Mouse (Mus musculus): ENCODE measurements around the gene Auts2. TPM values are rescaled to one million over a fixed set of nuclear protein-coding genes. Genes with fewer than 3 reads are reported as not detected.

Gene Auts2
- polyA plus RNA-seq, 1 experiment from 2014 or later = 34.5 TPM

DNA sequence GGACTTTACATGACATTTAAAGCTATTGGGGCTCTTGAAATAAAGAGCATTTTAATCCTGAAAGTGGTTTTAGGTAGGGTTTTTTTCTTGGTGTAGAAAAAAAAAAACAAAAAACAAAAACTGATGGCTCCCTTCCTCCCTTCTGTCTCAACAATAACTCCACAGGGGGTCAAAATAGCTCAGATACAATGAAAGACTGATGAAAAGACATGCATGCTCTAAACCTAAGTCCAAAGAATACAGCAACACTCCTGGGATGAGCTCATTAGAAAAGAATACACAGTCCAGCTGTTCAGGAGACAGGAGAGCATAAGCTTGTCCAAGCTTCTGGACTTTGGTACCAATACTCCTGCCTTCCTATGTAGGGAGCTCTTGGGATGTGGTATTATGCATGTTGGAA, 764.0 kb downstream of the Auts2 start:
- H3K4me1 ChIP-seq (ENCODE audit: control insufficient read depth, insufficient read depth, low read length) = peaks cover 38% of the 10 kb centered on the region

DNA sequence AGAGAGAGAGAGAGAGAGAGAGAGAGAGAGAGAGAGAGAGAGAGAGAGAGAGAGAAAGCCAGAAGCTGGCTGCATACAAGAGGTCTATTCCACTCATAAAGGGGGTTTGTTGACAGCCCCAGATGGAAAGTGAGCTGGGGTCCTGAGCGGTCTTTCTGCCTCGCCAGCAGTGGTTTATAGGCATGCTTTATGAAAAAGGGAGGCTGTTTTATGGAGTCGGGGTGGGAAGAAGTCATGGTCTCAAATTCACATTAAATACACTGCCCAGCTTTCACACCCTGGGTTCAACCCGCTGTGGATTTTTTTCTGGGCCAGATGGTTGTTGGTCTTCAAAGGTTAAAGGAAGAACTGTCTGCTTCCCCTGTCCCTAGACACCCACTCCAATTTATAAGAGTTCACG, 767.5 kb downstream of the Auts2 start:
- Histone ChIP-seq H3K27ac (ENCODE audit: low read depth, low read length) (peak overlapping the region; percentile 70), H3K4me2 (ENCODE audit: low read length) (0 out of 2 replicates have a peak overlapping the region, but pooled peaks have one; percentile 0), H3K4me3 (ENCODE audit: low read depth, low read length) (no peak overlapping the region), H3K9ac (ENCODE audit: low read length) (no peak overlapping the region), H3K4me1 (ENCODE audit: control insufficient read depth, insufficient read depth, low read length) (peaks cover 26% of the 10 kb centered on the region), H3K9me3 (replicated peaks; ENCODE audit: control insufficient read depth, low read length) (no peaks in the 10 kb centered on the region), H3K36me3 (ENCODE audit: control insufficient read depth, insufficient read depth, low read length) (no peaks in the 10 kb centered on the region), H3K27me3 (replicated peaks; ENCODE audit: control insufficient read depth, insufficient read depth, low read length) (no peaks in the 10 kb centered on the region)
- 41% methylated on average over 5 of the region's 5 CpGs for WGBS
- no peak for DNase-seq (ENCODE audit: low spot score)
- peak; percentile 42 for ATAC-seq

More for the DNA sequence above, 764.0 kb downstream of the Auts2 start:
- DNase-seq (ENCODE audit: low spot score) = no peak
- no peak for ATAC-seq
- Histone ChIP-seq H3K4me2 (ENCODE audit: low read length) (no peak overlapping the region), H3K36me3 (ENCODE audit: control insufficient read depth, insufficient read depth, low read length) (no peaks in the 10 kb centered on the region), H3K9ac (ENCODE audit: low read length) (no peak overlapping the region), H3K4me3 (ENCODE audit: low read depth, low read length) (no peak overlapping the region), H3K27me3 (replicated peaks; ENCODE audit: control insufficient read depth, insufficient read depth, low read length) (no peaks in the 10 kb centered on the region), H3K27ac (ENCODE audit: low read depth, low read length) (no peak overlapping the region), H3K9me3 (replicated peaks; ENCODE audit: control insufficient read depth, low read length) (no peaks in the 10 kb centered on the region)

DNA sequence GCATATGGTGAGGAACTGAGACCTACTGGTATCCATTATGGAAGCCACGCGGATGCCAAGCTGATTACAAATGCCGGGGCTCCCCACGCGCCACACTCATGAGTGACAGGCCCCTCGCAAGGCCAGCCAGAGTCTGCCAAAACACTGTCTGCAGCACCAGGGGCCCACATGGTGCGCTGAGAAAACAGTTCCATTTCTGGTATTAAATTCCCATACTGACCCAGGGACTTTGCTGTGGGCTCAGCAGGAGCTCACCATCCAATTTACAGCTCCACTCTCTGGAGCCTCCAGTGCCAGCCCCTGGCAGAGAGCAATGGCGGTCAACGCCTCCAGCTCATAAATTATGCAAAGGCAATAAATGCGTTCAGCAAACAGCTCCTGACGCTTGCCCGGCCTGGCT, 767.9 kb downstream of the Auts2 start:
- DNase-seq (ENCODE audit: low spot score) (peak; percentile 93), ATAC-seq (peak; percentile 95)
- Histone ChIP-seq H3K9me3 (replicated peaks; ENCODE audit: control insufficient read depth, low read length) (no peaks in the 10 kb centered on the region), H3K9ac (ENCODE audit: low read length) (0 out of 2 replicates have a peak overlapping the region, but pooled peaks have one; percentile 9), H3K27ac (ENCODE audit: low read depth, low read length) (peak overlapping the region; percentile 70), H3K27me3 (replicated peaks; ENCODE audit: control insufficient read depth, insufficient read depth, low read length) (no peaks in the 10 kb centered on the region), H3K36me3 (ENCODE audit: control insufficient read depth, insufficient read depth, low read length) (no peaks in the 10 kb centered on the region), H3K4me1 (ENCODE audit: control insufficient read depth, insufficient read depth, low read length) (peaks cover 24% of the 10 kb centered on the region), H3K4me2 (ENCODE audit: low read length) (peak overlapping the region; percentile 15; the same call in 1 of the 2 replicates), H3K4me3 (ENCODE audit: low read depth, low read length) (no peak overlapping the region)
- WGBS = 6% methylated on average over 12 of the region's 12 CpGs

- WGBS = 66% methylated on average over 6 of the region's 6 CpGs
- Histone ChIP-seq H3K27me3 (replicated peaks; ENCODE audit: control insufficient read depth, insufficient read depth, low read length) (no peaks in the 10 kb centered on the region), H3K4me3 (ENCODE audit: low read depth, low read length) (no peak overlapping the region), H3K9ac (ENCODE audit: low read length) (no peak overlapping the region), H3K36me3 (ENCODE audit: control insufficient read depth, insufficient read depth, low read length) (no peaks in the 10 kb centered on the region), H3K4me1 (ENCODE audit: control insufficient read depth, insufficient read depth, low read length) (peaks cover 27% of the 10 kb centered on the region), H3K27ac (ENCODE audit: low read depth, low read length) (peak overlapping the region; percentile 70), H3K9me3 (replicated peaks; ENCODE audit: control insufficient read depth, low read length) (no peaks in the 10 kb centered on the region), H3K4me2 (ENCODE audit: low read length) (peak overlapping the region; percentile 15; the same call in 1 of the 2 replicates)
- ATAC-seq = peak; percentile 48
- no peak for DNase-seq (ENCODE audit: low spot score)
Measured at GRCm38 (mm10) chr5:131774792-131775191, 768.4 kb downstream of the Auts2 start.

DNA sequence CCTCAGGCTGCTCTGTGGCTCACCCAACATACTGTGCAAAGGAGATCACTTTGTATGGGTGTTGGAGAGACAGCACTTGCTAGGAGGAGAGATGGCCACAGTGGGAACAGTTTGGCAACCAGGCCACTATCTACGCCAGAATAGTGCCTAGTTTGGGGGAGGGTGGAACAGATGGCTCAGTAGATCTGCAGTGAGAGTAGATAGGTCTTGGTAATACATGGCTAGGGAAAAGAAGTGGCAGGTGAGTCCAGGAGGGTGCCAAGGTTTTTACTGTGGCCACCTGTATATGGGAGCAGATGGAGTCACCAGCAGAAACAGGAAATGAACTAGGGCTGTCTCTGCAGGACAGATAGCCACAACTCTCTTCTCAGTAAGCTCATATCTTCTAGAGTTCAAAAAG, 770.5 kb downstream of the Auts2 start:
- no peaks in the 10 kb centered on the region for H3K9me3 ChIP-seq (replicated peaks; ENCODE audit: control insufficient read depth, low read length)
- ATAC-seq = no peak
- no peaks in the 10 kb centered on the region for H3K27me3 ChIP-seq (replicated peaks; ENCODE audit: control insufficient read depth, insufficient read depth, low read length)
- H3K4me1 ChIP-seq (ENCODE audit: control insufficient read depth, insufficient read depth, low read length) = peaks cover 37% of the 10 kb centered on the region
- no peak overlapping the region for H3K9ac ChIP-seq (ENCODE audit: low read length)
- H3K36me3 ChIP-seq (ENCODE audit: control insufficient read depth, insufficient read depth, low read length) = no peaks in the 10 kb centered on the region
- WGBS = 66% methylated on average over 1 of the region's 1 CpGs
- H3K4me2 ChIP-seq (ENCODE audit: low read length) = no peak overlapping the region
- H3K27ac ChIP-seq (ENCODE audit: low read depth, low read length) = no peak overlapping the region
- H3K4me3 ChIP-seq (ENCODE audit: low read depth, low read length) = no peak overlapping the region
- no peak for DNase-seq (ENCODE audit: low spot score)

GRCm38 (mm10) chr5:131769273-131769672, 773.9 kb downstream of the Auts2 start:
- Histone ChIP-seq H3K27ac (ENCODE audit: low read depth, low read length) (no peak overlapping the region), H3K4me3 (ENCODE audit: low read depth, low read length) (no peak overlapping the region), H3K9me3 (replicated peaks; ENCODE audit: control insufficient read depth, low read length) (no peaks in the 10 kb centered on the region), H3K4me1 (ENCODE audit: control insufficient read depth, insufficient read depth, low read length) (peaks cover 21% of the 10 kb centered on the region), H3K9ac (ENCODE audit: low read length) (no peak overlapping the region), H3K36me3 (ENCODE audit: control insufficient read depth, insufficient read depth, low read length) (no peaks in the 10 kb centered on the region), H3K4me2 (ENCODE audit: low read length) (no peak overlapping the region), H3K27me3 (replicated peaks; ENCODE audit: control insufficient read depth, insufficient read depth, low read length) (no peaks in the 10 kb centered on the region)
- 67% methylated on average over 11 of the region's 11 CpGs for WGBS
- DNase-seq (ENCODE audit: low spot score) = peak; percentile 34
- peak; percentile 54; the same call in 1 of the 2 replicates for ATAC-seq

- H3K27me3 ChIP-seq (replicated peaks; ENCODE audit: control insufficient read depth, insufficient read depth, low read length) = no peaks in the 10 kb centered on the region
- no peak overlapping the region for H3K4me2 ChIP-seq (ENCODE audit: low read length)
- DNase-seq (ENCODE audit: low spot score) = no peak
- 58% methylated on average over 12 of the region's 12 CpGs for WGBS
- no peaks in the 10 kb centered on the region for H3K36me3 ChIP-seq (ENCODE audit: control insufficient read depth, insufficient read depth, low read length)
- 0 out of 2 replicates have a peak, but pooled peaks have one; percentile 34 for ATAC-seq
- H3K9ac ChIP-seq (ENCODE audit: low read length) = no peak overlapping the region
- H3K4me1 ChIP-seq (ENCODE audit: control insufficient read depth, insufficient read depth, low read length) = peaks cover 19% of the 10 kb centered on the region
- H3K4me3 ChIP-seq (ENCODE audit: low read depth, low read length) = no peak overlapping the region
- H3K27ac ChIP-seq (ENCODE audit: low read depth, low read length) = peak overlapping the region; percentile 45; the same call in 1 of the 2 replicates
- H3K9me3 ChIP-seq (replicated peaks; ENCODE audit: control insufficient read depth, low read length) = no peaks in the 10 kb centered on the region
Measured at GRCm38 (mm10) chr5:131767699-131768264, 775.4 kb downstream of the Auts2 start.

- no peak for ATAC-seq
- H3K9me3 ChIP-seq (replicated peaks; ENCODE audit: control insufficient read depth, low read length) = no peaks in the 10 kb centered on the region
- H3K4me1 ChIP-seq (ENCODE audit: control insufficient read depth, insufficient read depth, low read length) = peaks cover 19% of the 10 kb centered on the region
- DNase-seq (ENCODE audit: low spot score) = no peak
- H3K27me3 ChIP-seq (replicated peaks; ENCODE audit: control insufficient read depth, insufficient read depth, low read length) = no peaks in the 10 kb centered on the region
- H3K27ac ChIP-seq (ENCODE audit: low read depth, low read length) = peak overlapping the region; percentile 16; the same call in 1 of the 2 replicates
- H3K4me3 ChIP-seq (ENCODE audit: low read depth, low read length) = no peak overlapping the region
- no peak overlapping the region for H3K9ac ChIP-seq (ENCODE audit: low read length)
- 78% methylated on average over 9 of the region's 9 CpGs for WGBS
- no peak overlapping the region for H3K4me2 ChIP-seq (ENCODE audit: low read length)
- H3K36me3 ChIP-seq (ENCODE audit: control insufficient read depth, insufficient read depth, low read length) = no peaks in the 10 kb centered on the region
Measured at GRCm38 (mm10) chr5:131767176-131767575, 776.0 kb downstream of the Auts2 start.

DNA sequence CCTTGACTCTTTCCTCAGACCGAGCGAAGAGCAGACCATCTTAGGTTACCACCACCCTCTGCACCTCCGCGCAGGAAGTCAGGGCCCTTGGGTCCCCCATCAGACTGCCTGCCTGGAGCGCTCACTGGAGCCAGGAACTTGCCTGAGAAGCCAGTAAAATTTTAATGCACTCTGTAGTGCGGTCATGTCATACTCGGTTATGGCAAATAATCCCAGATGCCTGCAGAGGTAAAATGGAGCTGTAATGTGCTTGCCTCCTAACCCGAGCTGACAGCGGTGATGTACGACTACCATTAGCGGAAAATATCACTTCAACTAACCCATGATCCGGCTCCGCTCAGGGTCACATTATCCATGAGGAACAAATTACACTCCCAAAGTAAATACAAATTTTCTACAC, 783.7 kb downstream of the Auts2 start:
- Histone ChIP-seq H3K4me2 (ENCODE audit: low read length) (no peak overlapping the region), H3K36me3 (ENCODE audit: control insufficient read depth, insufficient read depth, low read length) (no peaks in the 10 kb centered on the region), H3K9me3 (replicated peaks; ENCODE audit: control insufficient read depth, low read length) (no peaks in the 10 kb centered on the region), H3K9ac (ENCODE audit: low read length) (no peak overlapping the region), H3K27me3 (replicated peaks; ENCODE audit: control insufficient read depth, insufficient read depth, low read length) (no peaks in the 10 kb centered on the region), H3K27ac (ENCODE audit: low read depth, low read length) (no peak overlapping the region), H3K4me1 (ENCODE audit: control insufficient read depth, insufficient read depth, low read length) (no peaks in the 10 kb centered on the region), H3K4me3 (ENCODE audit: low read depth, low read length) (no peak overlapping the region)
- WGBS = 94% methylated on average over 13 of the region's 13 CpGs
- no peak for DNase-seq (ENCODE audit: low spot score)
- ATAC-seq = no peak
